Comparison of ENCODE assay signal across 25 mouse cellular contexts in the genomic region with DNA sequence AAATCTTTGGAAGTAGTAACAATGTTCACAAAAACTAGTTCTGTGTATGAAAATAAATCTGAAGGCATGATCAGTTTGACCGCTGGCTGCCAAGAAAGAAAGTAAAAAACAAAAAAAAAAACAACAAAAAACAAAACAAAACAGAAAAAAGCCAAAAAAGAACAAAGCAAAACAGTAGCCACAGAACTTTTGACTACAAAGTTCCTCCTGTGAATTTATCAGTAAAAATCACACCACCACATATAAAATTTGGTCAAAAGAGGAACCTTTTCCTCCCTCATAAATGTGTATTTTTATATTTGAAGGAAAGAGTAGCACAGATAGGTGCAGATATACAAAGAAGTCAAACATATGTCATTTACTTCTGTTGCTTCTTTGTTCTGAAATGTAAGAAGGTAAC.
"Had no signal": no experiment of that assay in that cellular context is flagged by ENCODE, and none has a peak within 500 bp of the region (broad histone marks: within the 10 kb centered on the region; RNA-seq: fewer than 3 reads in every experiment).

No protein-coding gene starts in this region.

- H3K9me3 ChIP-seq: embryonic facial prominence, embryonic 10.5 days; embryonic facial prominence, embryonic 12.5 days; embryonic facial prominence, embryonic 13.5 days; embryonic facial prominence, embryonic 15.5 days; forebrain, embryonic 10.5 days; forebrain, embryonic 12.5 days; forebrain, embryonic 13.5 days; forebrain, embryonic 15.5 days had no signal

- DNase-seq: cerebellum, adult 8-10 months; cerebellum, adult 9-10 months; cerebellum, adult 9-11 months; cerebellum, postnatal 10 days; cerebellum, postnatal 14 days; cerebellum, postnatal 25 days; cerebellum, postnatal 36 days; embryo, embryonic 11 days; forebrain, postnatal 0 days; gastrocnemius, adult 2 months; gastrocnemius, postnatal 10 days; gastrocnemius, postnatal 14 days; gastrocnemius, postnatal 25 days; gastrocnemius, postnatal 36 days; heart, adult 18-20 months; heart, adult 2 months had no signal

- H3K4me3 ChIP-seq: embryonic facial prominence, embryonic 10.5 days; embryonic facial prominence, embryonic 12.5 days; embryonic facial prominence, embryonic 13.5 days; embryonic facial prominence, embryonic 15.5 days; erythroblast, embryonic 14.5 days; forebrain, embryonic 10.5 days; forebrain, embryonic 12.5 days; forebrain, embryonic 13.5 days; forebrain, embryonic 15.5 days; gastrocnemius, adult 2 months; heart, adult 2 months had no signal

- H3K9ac ChIP-seq: embryonic facial prominence, embryonic 12.5 days; embryonic facial prominence, embryonic 13.5 days; embryonic facial prominence, embryonic 15.5 days; forebrain, embryonic 12.5 days; forebrain, embryonic 13.5 days; forebrain, embryonic 15.5 days; forebrain, postnatal 0 days had no signal

- H3K27me3 ChIP-seq: embryonic facial prominence, embryonic 12.5 days; embryonic facial prominence, embryonic 13.5 days; embryonic facial prominence, embryonic 15.5 days; forebrain, embryonic 12.5 days; forebrain, embryonic 13.5 days; forebrain, embryonic 15.5 days had no signal

- H3K36me3 ChIP-seq: forebrain, embryonic 15.5 days had no signal

- H3K27ac ChIP-seq: embryonic facial prominence, embryonic 10.5 days; embryonic facial prominence, embryonic 12.5 days; embryonic facial prominence, embryonic 13.5 days; embryonic facial prominence, embryonic 15.5 days; forebrain, embryonic 10.5 days; forebrain, embryonic 12.5 days; forebrain, embryonic 13.5 days; forebrain, embryonic 15.5 days; gastrocnemius, adult 2 months; heart, adult 2 months had no signal

- H3K4me1 ChIP-seq: embryonic facial prominence, embryonic 15.5 days; forebrain, embryonic 12.5 days; forebrain, embryonic 13.5 days had no signal
